Mouse (Mus musculus): ENCODE data around the gene Slc7a11.

DNA sequence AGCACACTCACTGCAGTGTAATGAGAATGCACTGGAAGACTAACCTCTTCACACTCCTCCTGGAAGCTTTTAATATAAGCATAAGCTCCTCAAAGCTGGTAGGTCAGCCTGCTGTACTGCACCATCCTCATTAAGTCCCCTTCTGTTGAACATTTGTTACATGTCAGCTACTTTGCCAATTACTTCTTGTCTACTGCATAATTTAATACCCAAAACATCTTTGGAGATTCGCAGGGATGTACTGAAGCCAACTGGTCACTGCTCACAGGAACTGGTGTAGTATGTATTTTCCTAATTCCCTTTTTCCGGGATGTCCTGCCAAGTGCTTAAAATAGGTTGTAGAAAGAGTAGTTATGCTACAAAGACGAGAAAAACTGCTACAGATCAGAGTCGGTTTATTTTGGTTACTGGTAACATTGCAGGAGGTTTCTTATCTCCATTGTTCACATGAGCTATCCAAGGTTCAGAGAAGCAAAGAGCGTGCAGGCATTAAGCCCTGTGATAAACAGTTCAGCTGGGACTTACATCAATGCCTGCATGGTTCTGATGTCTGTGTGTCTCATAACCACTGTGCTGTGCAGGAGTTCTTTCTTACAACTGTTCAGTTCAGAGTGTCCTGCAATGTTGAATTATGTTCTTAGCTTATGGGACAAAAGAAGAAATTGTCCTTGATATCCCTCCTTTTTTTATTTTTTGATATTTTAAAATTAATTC lies 439.3 kb downstream of the Slc7a11 start:
- TF ChIP-seq POLR2A (IDR thresholded peaks at IDR 0.05; ENCODE audit: borderline replicate concordance, extremely low read depth, low read depth, low read length) (no peak), CTCF (IDR thresholded peaks at IDR 0.05; ENCODE audit: insufficient read depth, low read length) (no peak)
